Mouse (Mus musculus) kidney, embryonic 16.5 days (tissue): ENCODE data around the gene Polr1c. TPM values are rescaled to one million over a fixed set of nuclear protein-coding genes. Genes with fewer than 3 reads are reported as not detected.

Experiments used
- ATAC-seq: fragments of 200-750 bp; cut with Nextera tagmentation; 2 replicates; pipeline ENCODE4 v1.8.0; 2017; ENCODE audit warnings: moderate TSS enrichment; ENCODE audit not compliant: low FRiP score, low TSS enrichment
- H3K27ac ChIP-seq: fragments of 300-500 bp; sonication (generic); 2 replicates; pipeline ENCODE4 v1.5.1; 2014; ENCODE audit warnings: low read length
- H3K27me3 ChIP-seq: fragments of 300-500 bp; sonication (generic); 2 replicates; pipeline ENCODE4 v1.6.1; 2014; ENCODE audit warnings: low read length, control low read depth, mixed read lengths; ENCODE audit not compliant: insufficient read depth
- H3K36me3 ChIP-seq: fragments of 300-500 bp; sonication (generic); 2 replicates; pipeline ENCODE4 v1.6.1; 2014; ENCODE audit warnings: low read length, control low read depth, mixed read lengths; ENCODE audit not compliant: insufficient read depth
- H3K4me1 ChIP-seq: fragments of 300-500 bp; sonication (generic); 2 replicates; pipeline ENCODE4 v1.6.1; 2014; ENCODE audit warnings: low read length, control low read depth, mixed read lengths; ENCODE audit not compliant: insufficient read depth
- H3K4me2 ChIP-seq: fragments of 300-500 bp; sonication (generic); replicated peaks from 2 replicates; pipeline ENCODE4 v1.6.1; 2014; ENCODE audit warnings: low read depth, low read length
- H3K4me3 ChIP-seq: fragments of 300-500 bp; sonication (generic); 2 replicates; pipeline ENCODE4 v1.5.1; 2014; ENCODE audit warnings: mild to moderate bottlenecking, low read length
- H3K9ac ChIP-seq: fragments of 300-500 bp; sonication (generic); replicated peaks from 2 replicates; pipeline ENCODE4 v1.6.1; 2014; ENCODE audit warnings: low read length
- H3K9me3 ChIP-seq: fragments of 300-500 bp; sonication (generic); 2 replicates; pipeline ENCODE4 v1.6.1; 2016; ENCODE audit warnings: low read length, control low read depth
- WGBS: fragments of 180-500 bp; shearing (Covaris S2); extraction: QIAGEN DNeasy Blood & Tissue Kit; methylation state at CpG from one replicate; pipeline ENCODE4 v1.1.7; 2014; 5-methylcytosine and 5-hydroxymethylcytosine counted together
- polyA plus RNA-seq: library from polyadenylated mRNA; unstranded; fragments of >200 nt; fragmentation: Nextera tagmentation; extraction: Ambion mirVana; gene quantifications from 2 replicates; pipeline ENCODE4 v1.2.1, GENCODE M21; 2015

Gene Polr1c
- polyA plus RNA-seq, 1 experiment from 2014 or later, result 109 TPM

GRCm38 (mm10) chr17:46268026-46268720, 20.3 kb upstream of the Polr1c start:
- no peak overlapping the region for H3K4me3 ChIP-seq
- H3K9ac ChIP-seq, result no peak overlapping the region
- H3K4me1 ChIP-seq, result peaks cover 6% of the 10 kb centered on the region; the same call in 1 of the 2 replicates
- ATAC-seq, result no peak
- no peaks in the 10 kb centered on the region for H3K9me3 ChIP-seq
- H3K27me3 ChIP-seq, result no peaks in the 10 kb centered on the region
- 79% methylated on average over 10 of the region's 10 CpGs for WGBS
- H3K4me2 ChIP-seq, result no peak overlapping the region
- H3K27ac ChIP-seq, result no peak overlapping the region
- H3K36me3 ChIP-seq, result peaks cover 39% of the 10 kb centered on the region

GRCm38 (mm10) chr17:46267511-46267910, 19.7 kb upstream of the Polr1c start:
- 76% methylated on average over 7 of the region's 7 CpGs for WGBS
- no peak overlapping the region for H3K9ac ChIP-seq
- peaks cover 6% of the 10 kb centered on the region; the same call in 1 of the 2 replicates for H3K4me1 ChIP-seq
- no peaks in the 10 kb centered on the region for H3K9me3 ChIP-seq
- no peak for ATAC-seq
- H3K36me3 ChIP-seq, result peaks cover 44% of the 10 kb centered on the region
- H3K27ac ChIP-seq, result no peak overlapping the region
- no peaks in the 10 kb centered on the region for H3K27me3 ChIP-seq
- H3K4me3 ChIP-seq, result no peak overlapping the region
- H3K4me2 ChIP-seq, result no peak overlapping the region

GRCm38 (mm10) chr17:46266986-46267385, 19.1 kb upstream of the Polr1c start:
- H3K9me3 ChIP-seq, result no peaks in the 10 kb centered on the region
- H3K4me2 ChIP-seq, result no peak overlapping the region
- H3K27me3 ChIP-seq, result no peaks in the 10 kb centered on the region
- H3K36me3 ChIP-seq, result peaks cover 49% of the 10 kb centered on the region
- WGBS, result 40% methylated on average over 6 of the region's 6 CpGs
- ATAC-seq, result no peak
- H3K4me3 ChIP-seq, result no peak overlapping the region
- peaks cover 6% of the 10 kb centered on the region; the same call in 1 of the 2 replicates for H3K4me1 ChIP-seq
- H3K27ac ChIP-seq, result peak overlapping the region; percentile 25; the same call in 1 of the 2 replicates
- no peak overlapping the region for H3K9ac ChIP-seq

GRCm38 (mm10) chr17:46265918-46266618, 18.2 kb upstream of the Polr1c start:
- Histone ChIP-seq H3K27me3 (no peaks in the 10 kb centered on the region), H3K4me2 (no peak overlapping the region), H3K9me3 (no peaks in the 10 kb centered on the region), H3K9ac (no peak overlapping the region), H3K36me3 (peaks cover 43% of the 10 kb centered on the region), H3K4me1 (peaks cover 6% of the 10 kb centered on the region; the same call in 1 of the 2 replicates), H3K27ac (peak overlapping the region; percentile 25; the same call in 1 of the 2 replicates), H3K4me3 (no peak overlapping the region)
- peak; percentile 44; the same call in 1 of the 2 replicates for ATAC-seq
- 30% methylated on average over 14 of the region's 14 CpGs for WGBS

- H3K9me3 ChIP-seq, result no peaks in the 10 kb centered on the region
- H3K4me3 ChIP-seq, result no peak overlapping the region
- H3K27ac ChIP-seq, result no peak overlapping the region
- no peak overlapping the region for H3K4me2 ChIP-seq
- peaks cover 38% of the 10 kb centered on the region for H3K36me3 ChIP-seq
- H3K4me1 ChIP-seq, result peaks cover 6% of the 10 kb centered on the region; the same call in 1 of the 2 replicates
- WGBS, result 78% methylated on average over 12 of the region's 12 CpGs
- no peak for ATAC-seq
- no peak overlapping the region for H3K9ac ChIP-seq
- H3K27me3 ChIP-seq, result no peaks in the 10 kb centered on the region
These were observed 17.6 kb upstream of the Polr1c start for GRCm38 (mm10) chr17:46265502-46265901.

- peaks cover 6% of the 10 kb centered on the region; the same call in 1 of the 2 replicates for H3K4me1 ChIP-seq
- H3K9me3 ChIP-seq, result no peaks in the 10 kb centered on the region
- no peak overlapping the region for H3K4me3 ChIP-seq
- ATAC-seq, result no peak
- H3K9ac ChIP-seq, result no peak overlapping the region
- H3K27me3 ChIP-seq, result no peaks in the 10 kb centered on the region
- 93% methylated on average over 5 of the region's 5 CpGs for WGBS
- no peak overlapping the region for H3K4me2 ChIP-seq
- no peak overlapping the region for H3K27ac ChIP-seq
- peaks cover 58% of the 10 kb centered on the region for H3K36me3 ChIP-seq
These were observed 14.4 kb upstream of the Polr1c start for GRCm38 (mm10) chr17:46262201-46262694.

GRCm38 (mm10) chr17:46259675-46260074, 11.8 kb upstream of the Polr1c start:
- Histone ChIP-seq H3K9ac (no peak overlapping the region), H3K36me3 (peaks cover 61% of the 10 kb centered on the region), H3K4me3 (no peak overlapping the region), H3K27ac (no peak overlapping the region), H3K9me3 (no peaks in the 10 kb centered on the region), H3K4me1 (peaks cover under 1% of the 10 kb centered on the region; the same call in 1 of the 2 replicates), H3K27me3 (peaks cover 7% of the 10 kb centered on the region), H3K4me2 (no peak overlapping the region)
- ATAC-seq, result no peak
- WGBS, result 85% methylated on average over 17 of the region's 17 CpGs

- peaks cover 49% of the 10 kb centered on the region for H3K36me3 ChIP-seq
- no peak overlapping the region for H3K4me2 ChIP-seq
- no peaks in the 10 kb centered on the region for H3K9me3 ChIP-seq
- peaks cover 7% of the 10 kb centered on the region for H3K4me1 ChIP-seq
- no peak overlapping the region for H3K9ac ChIP-seq
- no peak overlapping the region for H3K27ac ChIP-seq
- ATAC-seq, result no peak
- 72% methylated on average over 30 of the region's 30 CpGs for WGBS
- no peak overlapping the region for H3K4me3 ChIP-seq
- H3K27me3 ChIP-seq, result peaks cover 14% of the 10 kb centered on the region
These were observed 10.6 kb upstream of the Polr1c start for GRCm38 (mm10) chr17:46258279-46259053.

- Histone ChIP-seq H3K9me3 (no peaks in the 10 kb centered on the region), H3K4me3 (no peak overlapping the region), H3K4me1 (peaks cover 15% of the 10 kb centered on the region), H3K9ac (no peak overlapping the region), H3K27me3 (peaks cover 14% of the 10 kb centered on the region), H3K27ac (no peak overlapping the region), H3K36me3 (peaks cover 52% of the 10 kb centered on the region), H3K4me2 (no peak overlapping the region)
- WGBS, result 22% methylated on average over 6 of the region's 6 CpGs
- ATAC-seq, result no peak
These were observed 7.3 kb upstream of the Polr1c start for GRCm38 (mm10) chr17:46255147-46255546.
